Mouse (Mus musculus): Measurements from ENCODE around the gene Abcb11. TPM values are rescaled to one million over a fixed set of nuclear protein-coding genes. Genes with fewer than 3 reads are reported as not detected.

Gene Abcb11
- polyA plus RNA-seq, 1 experiment from 2014 or later: not detected

DNA sequence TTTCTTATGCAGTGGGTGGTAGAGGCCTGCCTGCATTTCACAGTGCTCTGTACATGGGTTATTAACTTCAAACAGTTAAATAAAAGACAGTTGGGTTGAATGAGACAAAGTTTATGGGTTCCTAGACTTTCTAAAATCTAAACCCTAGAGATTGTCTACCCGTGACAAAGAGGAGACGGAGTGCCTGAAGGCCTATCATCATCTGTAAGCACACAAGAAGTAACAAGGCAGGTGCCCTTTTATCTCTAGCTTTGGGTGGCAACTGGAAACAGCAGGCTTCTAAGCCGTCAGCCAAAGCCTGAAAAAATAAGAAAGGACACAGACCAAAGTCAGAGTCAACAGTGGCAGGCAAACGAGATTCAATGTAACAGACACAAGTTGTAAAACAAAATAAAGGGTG, 153.2 kb downstream of the Abcb11 start:
- no peak overlapping the region for H3K27ac ChIP-seq (ENCODE audit: poor library complexity, severe bottlenecking)
- H3K36me3 ChIP-seq: peaks cover 25% of the 10 kb centered on the region
- H3K9me3 ChIP-seq (replicated peaks): 0 out of 2 replicates have a peak, but pooled peaks cover 4% of the 10 kb centered on the region
- H3K4me1 ChIP-seq (replicated peaks): no peaks in the 10 kb centered on the region; the same call in 1 of the 2 replicates
- no peak for ATAC-seq (ENCODE audit: insufficient number of reproducible peaks, low FRiP score)
- H3K9ac ChIP-seq: no peak overlapping the region
- no peaks in the 10 kb centered on the region for H3K27me3 ChIP-seq (replicated peaks)
- no peak overlapping the region for H3K4me3 ChIP-seq
- WGBS: 74% methylated on average over 4 of the region's 4 CpGs
- H3K4me2 ChIP-seq: no peak overlapping the region

DNA sequence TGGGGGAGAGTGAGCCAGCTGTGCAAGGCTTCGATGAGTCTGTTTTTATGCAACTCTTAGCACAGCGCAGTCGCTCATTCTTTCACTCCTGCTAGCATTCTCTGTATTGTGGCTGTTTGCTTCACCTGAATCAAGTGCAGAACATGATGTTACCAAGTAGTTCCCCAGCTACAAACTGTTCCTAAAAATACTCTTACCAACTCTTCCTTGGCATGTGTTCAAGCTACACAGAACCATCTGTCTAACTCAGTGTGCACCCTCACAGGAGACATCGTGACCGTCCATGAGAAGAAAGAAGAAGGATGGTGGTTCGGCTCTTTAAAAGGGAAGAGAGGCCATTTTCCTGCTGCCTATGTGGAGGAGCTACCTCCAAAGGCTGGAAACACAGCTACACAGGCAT, 153.7 kb downstream of the Abcb11 start:
- no peaks in the 10 kb centered on the region for H3K27me3 ChIP-seq (replicated peaks)
- H3K4me1 ChIP-seq (replicated peaks): no peaks in the 10 kb centered on the region; the same call in 1 of the 2 replicates
- no peak overlapping the region for H3K4me3 ChIP-seq
- no peak for ATAC-seq (ENCODE audit: insufficient number of reproducible peaks, low FRiP score)
- no peak overlapping the region for H3K9ac ChIP-seq
- H3K9me3 ChIP-seq (replicated peaks): 0 out of 2 replicates have a peak, but pooled peaks cover 4% of the 10 kb centered on the region
- no peak overlapping the region for H3K4me2 ChIP-seq
- H3K36me3 ChIP-seq: peaks cover 20% of the 10 kb centered on the region
- whole genome bisulfite sequencing: 79% methylated on average over 6 of the region's 6 CpGs
- H3K27ac ChIP-seq (ENCODE audit: poor library complexity, severe bottlenecking): no peak overlapping the region

Other genes with a start within 250 kb of the Abcb11 start
- 2.4 and 2.8 TPM in 2 replicates for gene Nostrin, start 206.8 kb downstream of the Abcb11 start, polyA plus RNA-seq (2016; fragmentation: Nextera tagmentation; extraction: Ambion mirVana)
- gene Spc25, start 136.4 kb downstream of the Abcb11 start, polyA plus RNA-seq (2016; fragmentation: Nextera tagmentation; extraction: Ambion mirVana): 135 and 142 TPM in 2 replicates
- not detected in 2 replicates for gene G6pc2, start 131.5 kb downstream of the Abcb11 start, polyA plus RNA-seq (2016; fragmentation: Nextera tagmentation; extraction: Ambion mirVana)
- gene Dhrs9, start 37.8 kb upstream of the Abcb11 start, polyA plus RNA-seq (2016; fragmentation: Nextera tagmentation; extraction: Ambion mirVana): 0.05 TPM in 1 of 2 replicates, not detected in the other
- gene Lrp2, start 243.4 kb upstream of the Abcb11 start, polyA plus RNA-seq (2016; fragmentation: Nextera tagmentation; extraction: Ambion mirVana): 0.74 and 0.78 TPM in 2 replicates